Mouse (Mus musculus) frontal cortex, postnatal 14 days (tissue): ENCODE measurements around the gene Fam206a.

Experiments
- DNase-seq, 2 experiments: peaks; one replicate each; pipeline ENCODE4 v3.0.0; 2022; ENCODE audit warnings: low spot score in 2 of 2

The Fam206a gene

GRCm38 (mm10) chr4:56844911-56845310 is 42.8 kb downstream of the Fam206a start:
- DNase-seq, result no peak

GRCm38 (mm10) chr4:56845896-56846533 is 43.9 kb downstream of the Fam206a start:
- no peak for DNase-seq

GRCm38 (mm10) chr4:56847400-56847799 is 45.3 kb downstream of the Fam206a start:
- DNase-seq, result no peak

- no peak for DNase-seq
Observed at GRCm38 (mm10) chr4:56848044-56848443, 45.9 kb downstream of the Fam206a start.

- DNase-seq, result no peak
Observed at GRCm38 (mm10) chr4:56850724-56851123, 48.6 kb downstream of the Fam206a start.

- no peak for DNase-seq
Observed at GRCm38 (mm10) chr4:56855935-56856334, 53.8 kb downstream of the Fam206a start.

GRCm38 (mm10) chr4:56856371-56856949 is 54.3 kb downstream of the Fam206a start:
- no peak for DNase-seq

GRCm38 (mm10) chr4:56858733-56859132 is 56.6 kb downstream of the Fam206a start:
- no peak for DNase-seq
